Mouse (Mus musculus) liver, embryonic 15.5 days (tissue): Measurements from ENCODE around the gene Zdhhc1. TPM values are rescaled to one million over a fixed set of nuclear protein-coding genes. Genes with fewer than 3 reads are reported as not detected.

Source experiments
- ATAC-seq: fragments of 200-750 bp; cut with Nextera tagmentation; 2 replicates; pipeline ENCODE4 v1.8.0; 2017; ENCODE audit warnings: moderate number of reproducible peaks, mild to moderate bottlenecking, moderate library complexity; ENCODE audit not compliant: insufficient read depth
- H3K27ac ChIP-seq: fragments of 300-500 bp; sonication (generic); replicated peaks from 2 replicates; pipeline ENCODE4 v1.5.1; 2015; ENCODE audit warnings: mild to moderate bottlenecking, inconsistent platforms
- H3K27me3 ChIP-seq: fragments of 300-500 bp; sonication (generic); 2 replicates; pipeline ENCODE4 v1.6.1; 2015; ENCODE audit warnings: mild to moderate bottlenecking, inconsistent platforms
- H3K36me3 ChIP-seq: fragments of 300-500 bp; sonication (generic); replicated peaks from 2 replicates; pipeline ENCODE4 v1.6.1; 2015; ENCODE audit warnings: moderate library complexity, mild to moderate bottlenecking, inconsistent platforms
- H3K4me1 ChIP-seq: fragments of 300-500 bp; sonication (generic); replicated peaks from 2 replicates; pipeline ENCODE4 v1.6.1; 2015; ENCODE audit warnings: inconsistent platforms
- H3K4me2 ChIP-seq: fragments of 300-500 bp; sonication (generic); 2 replicates; pipeline ENCODE4 v1.6.1; 2015; ENCODE audit warnings: moderate library complexity, mild to moderate bottlenecking, inconsistent platforms
- H3K4me3 ChIP-seq: fragments of 300-500 bp; sonication (generic); replicated peaks from 2 replicates; pipeline ENCODE4 v1.5.1; 2015; ENCODE audit warnings: mild to moderate bottlenecking, inconsistent platforms
- H3K9ac ChIP-seq: fragments of 300-500 bp; sonication (generic); 2 replicates; pipeline ENCODE4 v1.6.1; 2015; ENCODE audit warnings: moderate library complexity, mild to moderate bottlenecking, inconsistent platforms
- H3K9me3 ChIP-seq: fragments of 300-500 bp; sonication (generic); replicated peaks from 2 replicates; pipeline ENCODE4 v1.6.1; 2016; ENCODE audit warnings: inconsistent platforms
- WGBS: fragments of 180-500 bp; shearing (Covaris S2); methylation state at CpG from one replicate; pipeline ENCODE4 v1.1.7; 2015; ENCODE audit warnings: mixed read lengths; ENCODE audit not compliant: insufficient replicate concordance; 5-methylcytosine and 5-hydroxymethylcytosine counted together
- polyA plus RNA-seq: library from polyadenylated mRNA; unstranded; fragments of >200 nt; fragmentation: Nextera tagmentation; extraction: Ambion mirVana; gene quantifications from 2 replicates; pipeline ENCODE4 v1.2.1, GENCODE M21; 2015

Gene Zdhhc1
- polyA plus RNA-seq, 1 experiment from 2014 or later: 1.9 TPM

DNA sequence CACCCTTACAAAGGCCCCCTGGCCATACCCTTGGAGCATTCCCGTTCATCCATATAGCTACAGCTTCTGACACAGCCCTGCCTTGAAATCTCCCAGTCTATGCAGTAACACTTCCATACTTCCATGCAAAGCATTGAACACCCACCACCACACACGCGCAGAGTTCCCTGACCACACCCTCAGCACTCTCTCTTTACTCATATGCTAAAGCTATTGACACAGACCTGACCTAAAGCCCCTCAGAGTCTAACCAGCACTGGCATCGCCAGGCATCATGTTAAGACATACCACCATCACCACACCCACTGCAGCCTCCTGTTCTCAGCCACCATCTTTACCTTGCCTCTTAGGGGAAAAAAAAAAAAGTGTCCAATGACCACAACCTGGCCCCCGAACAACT, 26.4 kb downstream of the Zdhhc1 start:
- no peak overlapping the region for H3K9ac ChIP-seq
- H3K36me3 ChIP-seq: no peaks in the 10 kb centered on the region
- H3K4me3 ChIP-seq: no peak overlapping the region
- ATAC-seq: no peak
- WGBS: 54% methylated on average over 5 of the region's 5 CpGs
- 0 out of 2 replicates have a peak overlapping the region, but pooled peaks have one; percentile 55 for H3K4me2 ChIP-seq
- no peak overlapping the region for H3K27ac ChIP-seq
- H3K4me1 ChIP-seq: peaks cover 54% of the 10 kb centered on the region
- no peaks in the 10 kb centered on the region for H3K9me3 ChIP-seq
- peaks cover 93% of the 10 kb centered on the region for H3K27me3 ChIP-seq

DNA sequence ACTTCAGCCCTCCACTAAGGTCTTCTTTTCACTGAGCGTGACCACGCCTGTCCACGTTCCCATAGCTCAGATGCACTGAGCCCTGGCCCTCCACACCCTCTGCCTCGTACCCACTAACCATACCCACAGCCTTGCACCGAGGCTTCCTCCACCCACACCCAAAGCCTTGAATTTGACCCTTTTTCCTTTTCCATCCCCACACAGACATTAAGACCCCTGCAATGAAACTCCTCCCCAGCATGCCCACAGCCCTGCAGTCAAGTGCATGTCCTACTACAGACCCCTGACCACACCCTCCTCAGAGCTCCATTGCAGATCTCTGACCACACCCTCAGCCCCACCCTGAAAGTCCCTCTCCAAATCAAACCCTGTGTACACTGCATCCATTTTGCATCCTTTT, 26.9 kb downstream of the Zdhhc1 start:
- Histone ChIP-seq H3K4me2 (peak overlapping the region; percentile 30), H3K4me1 (peaks cover 49% of the 10 kb centered on the region), H3K9me3 (no peaks in the 10 kb centered on the region), H3K27me3 (peaks cover 91% of the 10 kb centered on the region), H3K9ac (no peak overlapping the region), H3K4me3 (no peak overlapping the region), H3K27ac (no peak overlapping the region), H3K36me3 (no peaks in the 10 kb centered on the region)
- no peak for ATAC-seq
- WGBS: 68% methylated on average over 5 of the region's 5 CpGs

DNA sequence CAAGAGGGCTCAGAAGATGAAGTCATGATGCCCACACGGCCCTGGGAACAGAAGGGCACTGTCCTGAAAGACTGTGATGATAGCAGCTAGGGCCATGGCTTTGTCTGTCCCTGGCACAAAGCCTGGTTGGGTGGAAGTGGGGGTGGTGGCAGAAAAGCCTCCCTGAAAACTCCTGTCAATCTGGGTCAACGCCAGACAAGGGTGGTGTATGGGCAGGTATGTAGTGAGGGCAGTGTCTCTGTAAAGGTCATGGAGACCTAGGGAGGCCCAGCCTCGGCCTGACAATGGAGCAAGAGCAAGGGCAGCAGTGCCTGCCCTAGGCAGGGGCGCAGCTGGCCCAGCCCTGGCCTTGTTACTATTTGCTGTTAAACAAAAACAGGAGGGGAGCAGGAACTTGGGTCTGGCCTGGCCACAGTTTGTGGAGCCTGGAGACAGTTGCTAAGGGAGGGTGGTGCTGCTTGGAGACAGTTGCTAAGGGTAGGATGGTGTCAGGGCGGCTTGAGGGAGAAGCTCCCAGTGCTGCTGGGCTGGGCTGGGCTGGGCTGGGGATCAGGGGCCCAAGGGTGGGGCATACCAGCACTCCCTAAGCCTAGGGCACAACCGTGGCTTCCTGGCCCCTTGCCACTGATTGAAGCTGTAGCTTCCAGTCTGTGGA, 27.5 kb downstream of the Zdhhc1 start:
- Histone ChIP-seq H3K9me3 (no peaks in the 10 kb centered on the region), H3K4me2 (peak overlapping the region; percentile 30), H3K9ac (no peak overlapping the region), H3K27me3 (peaks cover 88% of the 10 kb centered on the region), H3K4me3 (no peak overlapping the region), H3K27ac (no peak overlapping the region), H3K36me3 (no peaks in the 10 kb centered on the region), H3K4me1 (peaks cover 44% of the 10 kb centered on the region)
- WGBS: 45% methylated on average over 6 of the region's 6 CpGs
- peak; percentile 59 for ATAC-seq

- Histone ChIP-seq H3K27ac (no peak overlapping the region), H3K4me3 (no peak overlapping the region), H3K27me3 (peaks cover 87% of the 10 kb centered on the region), H3K4me2 (no peak overlapping the region), H3K9ac (no peak overlapping the region), H3K4me1 (peaks cover 37% of the 10 kb centered on the region), H3K9me3 (no peaks in the 10 kb centered on the region), H3K36me3 (no peaks in the 10 kb centered on the region)
- WGBS: 75% methylated on average over 27 of the region's 27 CpGs
- no peak for ATAC-seq
These were observed 28.5 kb downstream of the Zdhhc1 start for GRCm38 (mm10) chr8:105468002-105468720.

DNA sequence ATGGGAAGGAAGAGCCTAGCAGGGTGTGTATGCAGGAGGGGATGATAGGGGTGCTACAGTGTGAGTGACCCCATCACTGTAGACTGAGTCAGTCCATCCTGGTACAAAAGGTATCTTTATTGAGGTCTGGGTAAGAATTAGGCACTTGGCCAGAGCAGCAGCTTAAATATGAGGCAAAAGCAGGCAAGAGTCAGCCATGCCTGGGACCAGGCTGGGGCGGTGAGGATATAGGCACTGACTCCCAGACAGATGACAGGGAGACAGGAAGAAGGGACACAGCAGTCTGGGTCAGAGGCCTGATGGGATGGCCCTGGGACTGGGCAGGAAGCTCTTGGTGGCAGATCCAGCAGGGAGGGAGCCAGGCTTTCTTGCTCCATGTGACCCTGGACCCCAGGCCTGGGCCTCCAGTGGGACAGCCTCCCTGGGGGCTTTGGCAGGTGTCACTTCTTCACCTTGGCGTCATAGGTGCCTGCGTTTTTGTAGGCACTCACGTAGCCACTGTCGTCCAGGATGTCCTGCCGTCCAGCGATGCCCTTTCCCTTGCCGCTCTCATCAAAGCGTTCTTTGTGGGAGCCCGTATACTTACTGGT, 29.2 kb downstream of the Zdhhc1 start:
- 87% methylated on average over 10 of the region's 10 CpGs for WGBS
- no peaks in the 10 kb centered on the region for H3K9me3 ChIP-seq
- no peaks in the 10 kb centered on the region for H3K36me3 ChIP-seq
- H3K4me1 ChIP-seq: peaks cover 32% of the 10 kb centered on the region
- no peak overlapping the region for H3K9ac ChIP-seq
- ATAC-seq: no peak
- peaks cover 81% of the 10 kb centered on the region for H3K27me3 ChIP-seq
- no peak overlapping the region for H3K27ac ChIP-seq
- H3K4me3 ChIP-seq: no peak overlapping the region
- no peak overlapping the region for H3K4me2 ChIP-seq

- Histone ChIP-seq H3K36me3 (no peaks in the 10 kb centered on the region), H3K9ac (no peak overlapping the region), H3K9me3 (no peaks in the 10 kb centered on the region), H3K27ac (no peak overlapping the region), H3K4me3 (no peak overlapping the region), H3K4me1 (peaks cover 30% of the 10 kb centered on the region), H3K4me2 (no peak overlapping the region), H3K27me3 (peaks cover 75% of the 10 kb centered on the region)
- 67% methylated on average over 7 of the region's 7 CpGs for WGBS
- ATAC-seq: no peak
These were observed 29.9 kb downstream of the Zdhhc1 start for GRCm38 (mm10) chr8:105466700-105467291.

DNA sequence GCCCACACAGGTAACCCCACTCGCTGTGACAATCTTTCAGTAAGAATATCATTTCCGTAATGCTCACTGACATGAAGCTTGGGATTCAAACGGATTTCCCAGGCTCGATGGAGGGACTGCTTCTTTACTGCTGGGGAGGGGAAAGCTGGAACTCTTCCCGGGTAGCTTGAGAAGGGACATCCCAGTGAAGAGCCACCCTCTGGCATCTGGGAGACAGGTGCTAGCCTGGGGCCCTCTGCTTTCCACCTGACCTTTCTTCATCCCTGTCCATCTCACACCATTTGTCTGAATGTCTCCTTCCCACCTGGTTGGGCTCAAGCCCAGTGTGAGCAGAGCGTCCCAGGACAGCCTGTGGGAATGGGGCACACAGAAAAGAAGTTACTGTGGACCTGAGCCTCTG, 30.5 kb downstream of the Zdhhc1 start:
- no peaks in the 10 kb centered on the region for H3K9me3 ChIP-seq
- H3K27ac ChIP-seq: no peak overlapping the region
- peaks cover 75% of the 10 kb centered on the region for H3K27me3 ChIP-seq
- 67% methylated on average over 6 of the region's 6 CpGs for WGBS
- H3K4me3 ChIP-seq: no peak overlapping the region
- no peak overlapping the region for H3K4me2 ChIP-seq
- no peaks in the 10 kb centered on the region for H3K36me3 ChIP-seq
- ATAC-seq: no peak
- no peak overlapping the region for H3K9ac ChIP-seq
- peaks cover 25% of the 10 kb centered on the region for H3K4me1 ChIP-seq

- no peak overlapping the region for H3K27ac ChIP-seq
- peaks cover 71% of the 10 kb centered on the region for H3K27me3 ChIP-seq
- peaks cover 8% of the 10 kb centered on the region for H3K4me1 ChIP-seq
- H3K4me3 ChIP-seq: no peak overlapping the region
- H3K9ac ChIP-seq: no peak overlapping the region
- 67% methylated on average over 7 of the region's 7 CpGs for WGBS
- ATAC-seq: no peak
- H3K4me2 ChIP-seq: no peak overlapping the region
- H3K9me3 ChIP-seq: no peaks in the 10 kb centered on the region
- no peaks in the 10 kb centered on the region for H3K36me3 ChIP-seq
These were observed 32.1 kb downstream of the Zdhhc1 start for GRCm38 (mm10) chr8:105464595-105464994.

DNA sequence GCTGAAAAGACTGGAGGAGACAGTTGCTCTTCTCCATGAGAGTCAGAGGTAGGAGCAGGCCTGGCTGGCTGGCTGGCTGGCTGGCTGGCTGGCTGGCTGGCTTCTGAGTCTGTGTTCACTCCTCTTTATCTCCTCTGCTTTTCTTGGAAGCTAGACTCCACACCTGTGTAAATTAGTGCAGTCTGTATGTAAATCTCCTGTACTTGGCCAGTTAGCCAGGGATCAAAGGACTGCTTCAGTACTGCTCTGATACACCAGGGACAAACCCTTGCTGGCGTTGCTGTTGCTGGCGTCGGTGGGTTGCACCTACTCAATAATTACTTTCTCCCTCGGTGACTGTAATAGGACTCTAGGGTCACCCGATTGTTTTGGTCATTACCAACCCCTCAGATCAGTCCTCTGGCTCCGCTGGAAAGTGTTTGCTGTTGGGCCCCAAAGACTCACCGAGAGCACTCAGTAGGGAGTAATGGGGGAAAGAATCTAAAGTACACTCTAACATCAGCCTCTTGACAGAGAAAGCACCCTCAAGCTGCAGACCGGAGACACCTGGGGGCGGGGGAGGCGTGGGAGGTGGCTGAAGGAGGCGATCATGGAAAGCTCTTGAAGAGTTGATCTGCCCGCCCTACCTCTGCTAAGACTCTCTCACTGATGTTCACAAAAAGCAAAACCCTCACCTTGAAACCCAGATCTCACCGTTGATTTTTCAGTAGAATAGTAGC, 35.5 kb downstream of the Zdhhc1 start:
- Histone ChIP-seq H3K4me1 (0 out of 2 replicates have a peak, but pooled peaks cover 4% of the 10 kb centered on the region), H3K27me3 (peaks cover 63% of the 10 kb centered on the region), H3K9ac (no peak overlapping the region), H3K9me3 (no peaks in the 10 kb centered on the region), H3K36me3 (no peaks in the 10 kb centered on the region), H3K4me3 (no peak overlapping the region), H3K4me2 (no peak overlapping the region), H3K27ac (no peak overlapping the region)
- WGBS: 60% methylated on average over 13 of the region's 13 CpGs
- ATAC-seq: no peak

DNA sequence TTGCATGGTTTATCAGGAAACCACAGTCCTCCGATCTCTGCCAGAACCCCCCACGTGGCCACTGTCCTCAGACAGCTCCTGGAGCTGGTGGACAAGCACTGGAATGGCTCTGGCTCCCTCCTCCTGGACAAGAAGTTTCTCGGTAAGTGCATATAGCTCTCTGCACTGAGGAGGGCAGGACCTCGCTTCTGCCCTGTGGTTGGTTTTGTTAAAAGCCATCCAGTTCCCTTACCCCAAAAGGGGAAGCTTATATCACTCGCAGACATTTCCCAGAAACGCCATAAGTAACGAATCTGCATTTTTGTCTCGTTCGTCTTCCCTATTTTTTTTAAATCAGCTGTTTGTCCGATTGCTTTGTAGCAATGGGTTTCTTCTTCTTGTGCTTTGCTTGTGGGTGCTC, 41.5 kb downstream of the Zdhhc1 start:
- 0 out of 2 replicates have a peak overlapping the region, but pooled peaks have one; percentile 26 for H3K9ac ChIP-seq
- H3K27me3 ChIP-seq: peaks cover 34% of the 10 kb centered on the region
- WGBS: 9% methylated on average over 10 of the region's 10 CpGs
- no peak for ATAC-seq
- peak overlapping the region; percentile 55; the same call in 1 of the 2 replicates for H3K27ac ChIP-seq
- H3K4me3 ChIP-seq: 0 out of 2 replicates have a peak overlapping the region, but pooled peaks have one; percentile 18
- no peaks in the 10 kb centered on the region for H3K36me3 ChIP-seq
- H3K4me2 ChIP-seq: peak overlapping the region; percentile 51
- H3K4me1 ChIP-seq: peaks cover 20% of the 10 kb centered on the region
- H3K9me3 ChIP-seq: no peaks in the 10 kb centered on the region
